Mouse (Mus musculus): ENCODE results near the gene Nwd1. TPM values are rescaled to one million over a fixed set of nuclear protein-coding genes. Genes with fewer than 3 reads are reported as not detected.

Nwd1 gene
- polyA plus RNA-seq, 1 experiment from 2014 or later, result 0.01 TPM

DNA sequence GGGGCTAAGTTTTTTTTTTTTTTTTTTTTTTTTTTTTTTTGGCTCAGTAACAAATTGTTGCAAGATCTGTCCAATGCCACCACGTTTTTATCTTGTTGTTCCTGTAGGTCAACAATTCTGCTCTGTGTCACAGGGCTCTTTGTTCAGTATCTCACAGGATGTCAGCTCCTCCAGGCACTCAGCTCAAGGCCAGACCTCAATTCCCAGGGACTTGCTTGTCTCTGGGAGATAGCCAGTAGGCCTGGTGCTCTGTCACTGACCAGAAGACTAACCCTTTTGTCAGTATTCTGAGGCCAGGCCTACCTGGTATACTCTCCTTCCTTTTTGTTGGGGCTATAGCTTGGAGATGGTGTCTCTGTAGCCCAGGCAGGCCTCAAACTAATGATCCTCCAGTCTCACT lies 74.0 kb downstream of the Nwd1 start:
- Histone ChIP-seq H3K27me3 (no peaks in the 10 kb centered on the region), H3K9me3 (replicated peaks) (no peaks in the 10 kb centered on the region), H3K4me1 (peaks cover 13% of the 10 kb centered on the region), H3K4me3 (replicated peaks) (no peak overlapping the region), H3K36me3 (peaks cover 10% of the 10 kb centered on the region), H3K9ac (no peak overlapping the region), H3K27ac (no peak overlapping the region), H3K4me2 (no peak overlapping the region)
- WGBS, result 20% methylated on average over 1 of the region's 1 CpGs
- ATAC-seq (replicated peaks; ENCODE audit: low FRiP score), result no peak

DNA sequence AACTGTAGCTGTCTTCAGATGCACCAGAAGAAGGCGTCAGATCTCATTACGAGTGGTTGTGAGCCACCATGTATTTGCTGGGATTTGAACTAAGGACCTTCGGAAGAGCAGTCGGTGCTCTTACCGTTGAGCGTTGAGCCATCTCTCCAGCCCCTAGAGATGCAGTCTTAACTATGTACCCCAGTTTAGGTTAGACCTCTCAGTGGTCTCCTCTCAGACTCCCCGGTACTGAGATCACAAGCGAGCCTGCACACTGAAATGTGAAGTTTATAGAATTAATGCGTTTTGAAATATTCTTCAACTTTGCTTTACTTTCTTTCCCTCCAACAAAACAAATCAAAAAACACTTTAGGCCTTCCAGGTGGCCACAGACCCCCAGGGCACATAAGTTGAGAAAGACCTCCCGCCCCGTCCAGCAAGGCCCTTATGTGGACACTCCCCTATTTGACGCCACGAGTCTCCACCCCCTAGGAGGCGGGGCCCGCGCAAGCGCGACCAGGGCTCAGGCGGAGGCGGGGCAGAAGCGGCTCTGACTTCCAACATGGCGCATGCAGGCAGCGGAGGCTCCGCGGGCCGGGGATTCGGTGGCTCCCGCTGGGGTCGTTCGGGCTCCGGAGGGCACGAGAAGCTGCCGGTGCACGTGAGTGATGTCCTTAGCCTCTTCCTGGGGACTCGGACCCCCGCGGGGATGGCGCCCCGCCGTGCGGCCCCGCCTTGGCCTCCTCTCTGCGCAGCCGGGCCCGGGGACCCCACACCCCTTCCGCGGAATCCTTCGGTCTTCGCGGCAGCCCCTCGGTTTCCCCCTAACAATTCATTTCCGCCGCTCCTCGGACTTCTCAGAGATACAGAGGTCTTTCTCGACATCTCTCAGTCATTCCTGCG lies 76.5 kb downstream of the Nwd1 start, which contains the start of gene Sin3b:
Gene Sin3b (plus strand): TSS at position 517 of the 882 bp plus-strand sequence.
- 14% methylated on average over 56 of the region's 56 CpGs for WGBS

GRCm38 (mm10) chr8:72723651-72724001 lies 77.1 kb downstream of the Nwd1 start:
- Histone ChIP-seq H3K9me3 (replicated peaks) (no peaks in the 10 kb centered on the region), H3K9ac (peak overlapping the region; percentile 98), H3K27ac (peak overlapping the region; percentile 58; the same call in 1 of the 2 replicates), H3K27me3 (no peaks in the 10 kb centered on the region), H3K4me3 (replicated peaks) (peak overlapping the region; percentile 98), H3K4me1 (peaks cover 13% of the 10 kb centered on the region), H3K36me3 (peaks cover 41% of the 10 kb centered on the region), H3K4me2 (peak overlapping the region; percentile 86)
- peak; percentile 61 for ATAC-seq (replicated peaks; ENCODE audit: low FRiP score)
- under 1% methylated on average over 30 of the region's 30 CpGs for WGBS

More for the DNA sequence above, 76.5 kb downstream of the Nwd1 start, which contains the start of gene Sin3b:
- ATAC-seq (replicated peaks; ENCODE audit: low FRiP score), result peak; percentile 99
- Histone ChIP-seq H3K4me1 (peaks cover 13% of the 10 kb centered on the region), H3K4me2 (peak within 1 kb of the TSS; percentile 86), H3K9ac (peak within 1 kb of the TSS; percentile 98), H3K36me3 (peaks cover 35% of the 10 kb centered on the region), H3K27ac (peak within 1 kb of the TSS; percentile 58; the same call in 1 of the 2 replicates), H3K4me3 (replicated peaks) (peak within 1 kb of the TSS; percentile 98), H3K9me3 (replicated peaks) (no peaks in the 10 kb centered on the region), H3K27me3 (no peaks in the 10 kb centered on the region)

DNA sequence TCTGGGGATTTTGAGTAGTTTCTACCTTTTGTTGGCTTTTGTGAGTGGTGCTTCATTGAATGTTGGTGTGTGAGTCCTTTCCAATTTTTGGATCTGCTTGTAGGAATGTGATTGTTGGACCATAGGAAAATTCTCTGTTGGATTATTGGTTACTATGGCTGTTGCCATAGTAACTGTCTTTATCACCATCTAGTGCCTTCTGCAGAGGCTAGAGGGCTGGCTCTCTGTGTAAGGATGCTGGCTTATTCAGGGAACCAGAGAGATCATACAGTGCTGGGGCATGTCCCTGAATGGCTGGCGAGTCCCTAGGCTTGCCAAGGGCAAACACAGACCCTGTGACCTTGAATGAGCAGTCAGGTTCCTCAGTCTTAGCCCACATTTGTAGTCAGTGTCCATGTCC lies 82.1 kb downstream of the Nwd1 start:
- no peak for ATAC-seq (replicated peaks; ENCODE audit: low FRiP score)
- 82% methylated on average over 1 of the region's 1 CpGs for WGBS
- H3K36me3 ChIP-seq, result peaks cover 89% of the 10 kb centered on the region

DNA sequence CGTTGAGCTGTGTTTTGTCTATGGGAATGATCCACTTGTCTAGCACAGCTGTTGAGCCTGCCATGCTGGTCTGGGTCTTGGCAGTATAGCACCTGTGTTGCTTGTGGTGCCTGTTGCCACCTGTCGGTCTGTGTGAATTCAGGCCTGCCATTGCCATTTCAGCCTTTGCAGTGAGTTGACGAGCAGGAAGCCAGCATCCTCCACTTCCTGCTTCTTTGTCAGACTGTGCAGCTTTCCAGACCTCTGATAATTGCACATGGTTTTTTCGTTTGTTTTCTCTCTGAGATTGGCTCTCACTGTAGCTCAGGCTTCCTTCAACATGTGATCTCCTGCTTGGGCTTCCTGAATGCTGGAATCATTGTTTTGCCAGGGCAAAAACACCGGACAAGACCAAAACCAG lies 88.5 kb downstream of the Nwd1 start:
- H3K4me2 ChIP-seq, result no peak overlapping the region
- no peaks in the 10 kb centered on the region for H3K4me1 ChIP-seq
- no peak for ATAC-seq (replicated peaks; ENCODE audit: low FRiP score)
- peaks cover 98% of the 10 kb centered on the region for H3K36me3 ChIP-seq
- no peak overlapping the region for H3K27ac ChIP-seq
- 82% methylated on average over 5 of the region's 5 CpGs for WGBS
- H3K27me3 ChIP-seq, result no peaks in the 10 kb centered on the region
- no peaks in the 10 kb centered on the region for H3K9me3 ChIP-seq (replicated peaks)
- H3K4me3 ChIP-seq (replicated peaks), result no peak overlapping the region
- no peak overlapping the region for H3K9ac ChIP-seq

More for the DNA sequence above, 82.1 kb downstream of the Nwd1 start:
- H3K4me3 ChIP-seq (replicated peaks), result no peak overlapping the region
- H3K27ac ChIP-seq, result no peak overlapping the region
- H3K9me3 ChIP-seq (replicated peaks), result no peaks in the 10 kb centered on the region
- peaks cover 12% of the 10 kb centered on the region for H3K4me1 ChIP-seq
- H3K4me2 ChIP-seq, result no peak overlapping the region
- H3K9ac ChIP-seq, result no peak overlapping the region
- no peaks in the 10 kb centered on the region for H3K27me3 ChIP-seq

GRCm38 (mm10) chr8:72736868-72737267 lies 90.4 kb downstream of the Nwd1 start:
- no peaks in the 10 kb centered on the region for H3K9me3 ChIP-seq (replicated peaks)
- no peaks in the 10 kb centered on the region for H3K4me1 ChIP-seq
- no peak overlapping the region for H3K27ac ChIP-seq
- no peaks in the 10 kb centered on the region for H3K27me3 ChIP-seq
- H3K36me3 ChIP-seq, result peaks cover 96% of the 10 kb centered on the region
- H3K9ac ChIP-seq, result no peak overlapping the region
- no peak overlapping the region for H3K4me2 ChIP-seq
- ATAC-seq (replicated peaks; ENCODE audit: low FRiP score), result no peak
- H3K4me3 ChIP-seq (replicated peaks), result no peak overlapping the region

DNA sequence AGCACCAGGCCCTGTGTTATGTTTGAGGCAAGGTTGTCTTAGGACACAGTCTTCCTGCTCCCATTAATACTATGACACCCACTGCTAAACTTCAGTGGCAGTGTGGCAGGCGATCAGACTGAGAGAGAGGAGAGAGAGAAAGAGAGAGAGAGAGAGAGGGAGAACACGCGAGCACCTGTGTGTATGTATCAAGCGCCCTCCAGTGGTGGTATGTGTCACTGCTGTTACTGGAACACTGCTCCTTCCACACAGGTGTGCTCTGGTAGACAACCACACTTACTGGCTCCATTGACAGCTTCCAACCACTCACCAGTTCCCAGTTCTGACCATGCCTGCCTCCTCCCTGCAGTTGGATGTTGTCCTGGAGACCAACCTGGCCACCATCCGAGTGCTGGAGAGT lies 99.5 kb downstream of the Nwd1 start:
- 45% methylated on average over 5 of the region's 5 CpGs for whole genome bisulfite sequencing
- Histone ChIP-seq H3K9me3 (replicated peaks) (no peaks in the 10 kb centered on the region), H3K9ac (no peak overlapping the region), H3K4me1 (no peaks in the 10 kb centered on the region), H3K27ac (no peak overlapping the region), H3K36me3 (peaks cover 100% of the 10 kb centered on the region), H3K4me2 (no peak overlapping the region), H3K4me3 (replicated peaks) (no peak overlapping the region), H3K27me3 (no peaks in the 10 kb centered on the region)
- no peak for ATAC-seq (replicated peaks; ENCODE audit: low FRiP score)

- Histone ChIP-seq H3K36me3 (peaks cover 98% of the 10 kb centered on the region), H3K27ac (no peak overlapping the region), H3K4me2 (no peak overlapping the region), H3K9ac (no peak overlapping the region), H3K4me3 (replicated peaks) (no peak overlapping the region), H3K9me3 (replicated peaks) (no peaks in the 10 kb centered on the region), H3K4me1 (no peaks in the 10 kb centered on the region), H3K27me3 (no peaks in the 10 kb centered on the region)
- 94% methylated on average over 26 of the region's 26 CpGs for WGBS
- no peak for ATAC-seq (replicated peaks; ENCODE audit: low FRiP score)
Measured at GRCm38 (mm10) chr8:72749846-72750245, 103.3 kb downstream of the Nwd1 start.

- 91% methylated on average over 6 of the region's 6 CpGs for WGBS
- Histone ChIP-seq H3K27me3 (no peaks in the 10 kb centered on the region), H3K4me3 (replicated peaks) (no peak overlapping the region), H3K9ac (no peak overlapping the region), H3K9me3 (replicated peaks) (no peaks in the 10 kb centered on the region), H3K36me3 (peaks cover 95% of the 10 kb centered on the region), H3K4me2 (no peak overlapping the region), H3K27ac (no peak overlapping the region), H3K4me1 (no peaks in the 10 kb centered on the region)
- ATAC-seq (replicated peaks; ENCODE audit: low FRiP score), result no peak
Measured at GRCm38 (mm10) chr8:72750266-72750665, 103.8 kb downstream of the Nwd1 start.

- Histone ChIP-seq H3K4me2 (no peak overlapping the region), H3K4me1 (no peaks in the 10 kb centered on the region), H3K9me3 (replicated peaks) (no peaks in the 10 kb centered on the region), H3K4me3 (replicated peaks) (no peak overlapping the region), H3K9ac (no peak overlapping the region), H3K36me3 (peaks cover 95% of the 10 kb centered on the region), H3K27ac (no peak overlapping the region), H3K27me3 (no peaks in the 10 kb centered on the region)
- no peak for ATAC-seq (replicated peaks; ENCODE audit: low FRiP score)
- 89% methylated on average over 3 of the region's 3 CpGs for WGBS
Measured at GRCm38 (mm10) chr8:72751126-72751525, 104.6 kb downstream of the Nwd1 start.

DNA sequence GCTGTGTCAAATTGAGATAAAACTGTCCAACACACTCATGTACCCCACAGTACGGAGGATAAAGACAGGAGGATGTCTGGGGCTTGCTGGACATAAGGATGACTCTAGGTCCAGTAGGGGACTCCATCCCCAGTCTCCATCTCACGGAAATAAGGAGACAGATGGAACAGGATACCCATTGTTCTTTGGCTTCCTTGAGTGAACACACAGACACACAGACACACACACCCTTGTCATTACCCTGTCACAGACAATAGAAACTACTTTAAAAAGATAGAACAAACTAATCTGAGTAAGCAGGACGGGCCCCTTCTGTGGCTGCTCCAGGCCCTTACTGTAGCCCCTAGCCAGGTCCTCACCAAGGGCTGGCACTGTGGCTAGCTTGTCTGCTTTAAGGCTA lies 105.8 kb downstream of the Nwd1 start:
- no peak for ATAC-seq (replicated peaks; ENCODE audit: low FRiP score)
- H3K36me3 ChIP-seq, result peaks cover 95% of the 10 kb centered on the region
- 85% methylated on average over 3 of the region's 3 CpGs for whole genome bisulfite sequencing
- no peak overlapping the region for H3K9ac ChIP-seq
- H3K4me1 ChIP-seq, result no peaks in the 10 kb centered on the region
- H3K4me3 ChIP-seq (replicated peaks), result no peak overlapping the region
- no peaks in the 10 kb centered on the region for H3K9me3 ChIP-seq (replicated peaks)
- no peak overlapping the region for H3K4me2 ChIP-seq
- H3K27me3 ChIP-seq, result no peaks in the 10 kb centered on the region
- peak overlapping the region; percentile 37; the same call in 1 of the 2 replicates for H3K27ac ChIP-seq

- WGBS, result 94% methylated on average over 9 of the region's 9 CpGs
- no peak for ATAC-seq (replicated peaks; ENCODE audit: low FRiP score)
- H3K9me3 ChIP-seq (replicated peaks), result no peaks in the 10 kb centered on the region
- H3K27me3 ChIP-seq, result no peaks in the 10 kb centered on the region
- no peak overlapping the region for H3K27ac ChIP-seq
- H3K4me2 ChIP-seq, result no peak overlapping the region
- H3K4me1 ChIP-seq, result no peaks in the 10 kb centered on the region
- peaks cover 95% of the 10 kb centered on the region for H3K36me3 ChIP-seq
- H3K4me3 ChIP-seq (replicated peaks), result no peak overlapping the region
- H3K9ac ChIP-seq, result no peak overlapping the region
Measured at GRCm38 (mm10) chr8:72753165-72753564, 106.7 kb downstream of the Nwd1 start.

All from kidney, embryonic 15.5 days (tissue).